Mouse (Mus musculus) heart, adult 11 months (tissue): ENCODE data around the gene Fars2.
"Not testable (repeated sequence)": the region's sequence is repeated elsewhere in the genome, so short reads cannot be mapped to it uniquely, and the experiment has no call there.

Source experiments
- DNase-seq: peaks from one replicate; pipeline ENCODE4 v3.0.0; 2022

The Fars2 gene

DNA sequence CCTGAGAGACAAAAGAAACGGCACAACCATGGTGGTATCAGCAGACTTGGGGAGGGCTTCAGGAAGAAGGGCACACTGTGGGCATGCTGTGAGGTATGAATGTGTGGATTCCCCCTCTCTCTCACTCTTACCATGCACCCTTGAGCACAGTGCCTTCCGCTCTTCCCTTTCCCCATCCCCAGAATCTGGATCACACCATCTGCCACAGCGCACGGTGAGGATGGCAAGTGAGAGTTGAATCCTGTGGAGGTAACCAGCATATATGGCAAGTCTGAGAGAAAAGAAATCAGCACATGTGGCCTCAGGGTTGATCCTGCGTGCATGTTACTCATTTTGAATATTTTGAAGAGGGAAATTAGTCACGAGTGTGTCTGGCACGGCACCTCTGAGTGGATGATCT is 274.7 kb downstream of the Fars2 start:
- no peak for DNase-seq

DNA sequence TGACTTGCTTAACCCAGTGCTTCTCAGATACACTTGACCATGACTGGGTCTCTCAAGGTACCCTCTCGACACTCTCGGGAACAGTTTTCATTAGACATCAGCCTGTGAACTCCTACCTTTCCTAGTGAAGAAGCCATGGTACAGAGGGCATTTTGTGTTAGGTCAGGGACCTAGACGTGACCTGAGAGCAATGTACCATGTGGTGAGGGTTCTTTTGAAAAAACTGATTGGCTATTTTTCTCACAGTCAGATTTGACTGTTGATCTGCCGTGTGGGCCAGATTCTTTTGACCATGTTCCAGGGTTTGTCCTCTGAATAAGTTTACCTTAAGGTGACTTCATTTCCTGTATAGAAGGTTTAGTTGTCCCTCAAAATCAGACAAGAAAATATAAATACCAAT is 275.5 kb downstream of the Fars2 start:
- no peak for DNase-seq

DNA sequence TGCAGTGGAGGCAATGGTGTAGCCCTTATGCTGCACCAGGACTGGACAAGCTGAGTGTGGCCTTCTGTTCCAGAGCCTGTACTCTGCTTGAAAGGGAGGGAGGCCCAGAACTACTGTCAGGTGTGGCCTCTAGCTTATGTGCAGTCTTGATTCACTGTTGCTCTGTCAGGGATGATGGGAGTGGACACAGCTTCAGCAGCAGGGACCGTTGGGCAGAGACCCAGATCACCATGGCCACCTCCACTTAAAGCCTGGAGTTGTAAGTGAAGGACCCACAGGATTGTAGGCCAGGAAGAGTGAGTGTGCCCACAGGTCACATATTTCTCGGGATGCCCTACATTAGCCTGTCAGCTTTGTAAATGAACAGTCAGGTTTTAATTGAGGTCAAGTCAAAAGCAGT is 283.8 kb downstream of the Fars2 start:
- peak; percentile 18 for DNase-seq

DNA sequence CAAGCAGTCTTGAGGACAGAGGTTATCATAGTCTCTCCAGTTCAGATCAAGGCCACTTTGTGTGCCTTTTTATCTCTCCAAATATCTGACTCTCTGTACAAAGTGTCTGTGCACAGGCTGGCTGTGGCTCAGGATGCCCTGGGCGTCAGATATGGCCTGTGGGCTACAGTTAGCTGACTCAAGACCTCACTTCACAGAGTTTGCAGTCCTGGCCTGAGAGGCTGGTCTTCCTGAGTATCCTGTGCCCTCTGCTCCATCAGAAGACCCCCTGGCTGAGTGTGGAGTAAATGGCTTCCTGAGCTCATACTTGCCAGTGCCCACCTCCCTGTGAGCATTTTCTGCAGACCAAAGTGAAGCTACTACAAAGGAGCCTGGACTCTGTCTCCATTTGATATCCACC is 296.1 kb downstream of the Fars2 start:
- DNase-seq: peak; percentile 67

DNA sequence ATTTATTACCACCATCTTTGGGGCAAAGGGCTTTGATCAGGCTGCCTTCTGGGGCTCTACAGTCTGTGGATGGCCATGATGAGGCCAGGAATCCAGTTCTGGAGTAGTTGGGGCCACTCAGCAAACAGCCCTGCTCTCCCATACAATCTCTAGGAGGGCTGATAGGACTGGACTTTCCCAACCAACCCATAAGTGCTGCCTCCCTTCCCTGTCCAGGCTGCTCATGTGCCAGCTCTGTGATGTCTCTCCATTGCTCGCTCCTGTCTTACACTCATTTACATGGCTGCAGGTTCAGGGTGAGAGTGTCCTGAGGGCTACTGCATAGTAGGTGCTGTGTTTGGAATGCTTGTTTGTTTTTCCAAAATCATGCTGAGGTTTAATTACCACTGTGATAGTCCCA is 298.0 kb downstream of the Fars2 start:
- peak; percentile 68 for DNase-seq

DNA sequence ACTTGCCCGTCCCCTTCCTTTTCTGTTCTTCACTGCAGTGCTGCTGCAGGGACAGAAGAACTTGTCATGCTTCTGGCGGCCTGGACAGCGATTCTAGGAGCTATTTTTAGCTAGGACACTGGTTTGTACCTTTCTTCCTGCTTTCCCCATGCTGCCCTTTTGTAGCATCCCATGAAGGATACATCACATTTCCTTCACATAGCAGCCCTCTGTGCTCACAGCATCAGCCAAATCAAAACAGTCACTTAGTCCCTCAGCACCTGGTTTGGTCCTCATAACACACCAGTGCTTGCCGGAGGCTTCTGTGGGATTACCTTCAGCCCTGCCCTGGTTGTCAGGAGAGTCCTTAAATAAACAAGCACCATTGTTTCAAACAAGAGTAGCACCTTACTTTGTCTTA is 299.3 kb downstream of the Fars2 start:
- peak; percentile 54 for DNase-seq

DNA sequence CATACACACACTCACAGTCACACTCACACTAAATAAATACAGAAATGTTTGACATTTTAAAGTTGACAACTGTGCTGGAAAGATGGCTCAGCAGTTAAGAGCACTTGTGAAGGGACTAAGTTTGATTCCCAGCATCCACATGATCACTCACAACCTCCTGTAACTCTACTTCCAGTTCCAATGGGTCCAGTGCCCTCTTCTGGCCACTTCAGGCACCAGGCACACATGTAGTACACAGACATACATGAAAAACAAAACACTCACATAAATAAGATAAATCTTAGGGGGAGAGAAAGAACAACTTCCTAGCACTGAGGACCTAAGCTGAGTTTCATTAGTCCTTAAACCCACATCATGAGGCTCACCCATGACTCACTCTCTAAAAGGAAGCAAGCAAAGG is 302.1 kb downstream of the Fars2 start:
- DNase-seq: peak; percentile 64

DNA sequence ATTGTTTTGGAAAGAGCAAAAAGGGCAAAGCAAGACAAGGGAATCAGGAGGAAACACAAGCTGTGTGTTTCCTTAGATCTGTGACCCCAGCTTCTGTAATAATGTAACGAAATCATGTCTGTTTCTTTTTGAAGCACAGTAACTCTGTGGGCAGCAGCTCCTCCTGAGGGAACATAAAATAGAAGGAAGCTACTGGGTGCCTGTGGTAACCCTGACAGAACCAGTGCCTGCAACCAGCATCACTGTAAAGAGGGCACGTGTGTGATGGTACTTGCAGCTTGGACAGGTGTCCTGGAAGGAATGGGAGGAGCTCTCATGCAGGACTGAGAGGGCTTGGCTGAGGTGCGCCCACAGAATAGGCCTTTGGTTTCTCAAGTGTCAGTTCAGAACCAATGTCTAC is 305.2 kb downstream of the Fars2 start:
- DNase-seq: peak; percentile 56

DNA sequence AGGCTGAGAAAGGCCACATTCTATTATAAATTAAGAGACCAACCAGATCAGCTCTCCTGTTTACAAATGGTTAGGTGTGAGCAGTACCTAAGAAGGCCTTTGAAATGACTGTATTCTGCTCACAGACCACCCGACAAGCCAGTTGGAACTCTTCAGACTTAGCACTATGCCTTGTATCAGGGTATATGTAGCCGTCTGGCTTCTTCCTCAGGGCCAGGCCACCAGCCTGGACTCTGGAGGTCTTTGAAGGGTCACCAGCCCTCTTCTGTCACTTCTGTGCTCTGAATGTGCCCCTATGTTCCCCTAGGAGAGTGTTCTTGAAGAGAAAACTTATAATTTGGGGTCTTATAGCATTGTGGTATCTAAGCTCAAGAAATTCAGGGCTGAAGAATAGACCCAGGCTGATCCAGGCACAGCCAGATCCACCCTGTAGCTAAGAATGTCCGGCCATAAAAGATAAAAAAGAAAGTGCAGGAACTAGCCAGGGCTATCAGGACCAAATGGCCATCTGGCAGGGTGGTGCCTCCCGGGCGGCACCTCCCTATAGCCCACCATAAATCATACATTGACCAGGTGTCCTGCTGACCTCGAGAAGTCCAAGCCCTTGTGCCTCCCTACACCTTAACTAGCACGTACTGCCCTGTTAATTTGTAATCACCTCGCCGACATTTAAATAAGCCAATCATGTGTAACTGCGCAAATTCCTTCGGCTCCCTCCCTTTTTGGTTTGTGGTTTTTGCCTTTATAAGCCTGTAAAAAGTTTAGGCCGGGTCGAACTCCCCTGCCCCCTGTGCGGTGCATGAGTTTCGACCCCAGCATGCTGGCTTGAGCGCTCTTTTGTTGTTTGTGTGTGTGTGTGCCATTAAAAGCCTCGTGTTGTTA is 308.9 kb downstream of the Fars2 start:
- peak; percentile 55 for DNase-seq

DNA sequence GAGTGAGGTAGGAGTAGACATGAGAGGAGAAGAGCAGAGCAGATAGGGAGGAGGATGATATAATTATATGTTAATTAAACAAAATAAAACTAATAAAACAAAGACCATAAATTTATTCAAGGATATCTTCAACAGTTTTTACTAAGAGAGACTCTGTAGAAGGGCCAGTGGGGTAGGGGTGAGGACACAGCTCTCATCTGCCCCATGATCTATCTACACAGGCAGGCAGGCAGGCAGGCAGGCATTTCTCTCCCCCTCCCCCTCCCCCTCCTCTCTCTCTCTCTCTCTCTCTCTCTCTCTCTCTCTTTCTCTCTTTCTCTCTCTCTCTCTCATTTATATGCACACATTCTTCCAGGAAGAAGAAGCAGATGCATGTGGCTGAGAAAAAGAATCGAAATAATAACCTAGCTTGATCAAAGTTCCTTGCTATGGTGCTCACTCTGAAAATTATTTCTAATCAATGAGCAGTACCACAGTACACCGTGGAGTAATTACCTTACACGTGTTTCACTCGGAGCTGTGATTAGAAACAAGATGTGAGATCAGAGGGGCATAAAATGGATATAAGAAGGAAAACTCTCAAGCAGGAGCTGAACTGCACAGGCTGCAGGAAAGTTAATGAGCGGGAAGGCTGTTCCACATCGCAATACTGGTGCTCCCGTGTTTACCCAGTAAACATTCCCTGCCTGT is 312.4 kb downstream of the Fars2 start:
- DNase-seq: peak; percentile 14

DNA sequence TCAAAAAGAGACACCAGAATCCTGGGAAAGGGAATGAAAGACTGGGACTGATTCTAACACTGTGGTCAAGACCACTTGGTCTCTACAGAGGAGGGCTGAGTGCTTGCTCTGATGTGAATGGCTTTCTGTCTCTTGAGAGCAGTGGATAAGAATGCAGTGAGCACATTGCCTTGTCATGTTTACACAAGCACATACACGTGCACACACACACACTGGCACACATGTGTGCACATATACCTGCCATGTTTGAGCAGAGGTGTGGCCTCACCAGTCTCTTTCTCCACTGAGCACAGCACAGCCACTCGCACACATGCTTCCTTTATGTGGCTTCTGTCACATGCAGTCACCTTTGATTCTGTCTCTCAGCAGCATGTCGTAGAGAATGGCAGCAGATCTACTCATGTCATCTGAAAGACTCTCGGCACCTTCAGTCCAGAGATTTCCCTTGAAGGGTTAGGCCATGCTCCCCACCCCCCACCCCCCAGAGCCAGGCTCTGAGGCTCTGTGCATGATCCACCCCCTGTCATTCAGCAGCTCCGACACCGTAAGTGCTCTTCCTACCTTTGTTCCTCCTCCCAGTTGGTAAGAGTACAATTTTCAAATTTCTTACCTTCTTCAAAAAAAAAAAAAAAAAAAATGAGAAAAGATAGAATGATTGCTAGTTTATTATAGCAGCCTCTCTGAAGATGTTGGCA is 313.4 kb downstream of the Fars2 start:
- DNase-seq: no peak

DNA sequence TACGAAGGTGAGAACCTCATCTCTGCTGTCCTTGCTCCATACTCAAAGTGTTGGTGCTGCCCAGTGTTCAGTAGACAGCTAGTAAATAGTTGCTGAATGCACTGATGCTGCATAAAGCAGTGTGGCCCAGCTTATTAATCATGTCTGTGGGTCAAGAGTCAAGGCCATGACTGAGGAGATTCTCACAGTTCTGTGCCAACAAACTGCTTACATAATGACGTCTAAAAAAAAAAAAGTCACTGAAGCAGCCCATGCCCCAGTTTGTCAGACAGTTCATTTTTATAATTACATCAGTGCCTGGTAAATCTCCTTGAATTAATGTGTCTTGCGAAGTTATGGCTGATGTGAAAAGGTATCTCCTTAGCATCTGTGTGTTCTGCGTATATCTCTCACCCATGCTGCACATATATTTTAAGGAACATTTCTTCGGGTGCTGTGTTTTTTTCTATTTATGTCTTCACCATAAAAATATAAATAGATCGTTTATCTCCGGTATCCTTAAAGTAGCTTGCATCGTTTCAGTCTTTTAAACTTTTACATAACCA is 314.8 kb downstream of the Fars2 start:
- DNase-seq: peak; percentile 70

DNA sequence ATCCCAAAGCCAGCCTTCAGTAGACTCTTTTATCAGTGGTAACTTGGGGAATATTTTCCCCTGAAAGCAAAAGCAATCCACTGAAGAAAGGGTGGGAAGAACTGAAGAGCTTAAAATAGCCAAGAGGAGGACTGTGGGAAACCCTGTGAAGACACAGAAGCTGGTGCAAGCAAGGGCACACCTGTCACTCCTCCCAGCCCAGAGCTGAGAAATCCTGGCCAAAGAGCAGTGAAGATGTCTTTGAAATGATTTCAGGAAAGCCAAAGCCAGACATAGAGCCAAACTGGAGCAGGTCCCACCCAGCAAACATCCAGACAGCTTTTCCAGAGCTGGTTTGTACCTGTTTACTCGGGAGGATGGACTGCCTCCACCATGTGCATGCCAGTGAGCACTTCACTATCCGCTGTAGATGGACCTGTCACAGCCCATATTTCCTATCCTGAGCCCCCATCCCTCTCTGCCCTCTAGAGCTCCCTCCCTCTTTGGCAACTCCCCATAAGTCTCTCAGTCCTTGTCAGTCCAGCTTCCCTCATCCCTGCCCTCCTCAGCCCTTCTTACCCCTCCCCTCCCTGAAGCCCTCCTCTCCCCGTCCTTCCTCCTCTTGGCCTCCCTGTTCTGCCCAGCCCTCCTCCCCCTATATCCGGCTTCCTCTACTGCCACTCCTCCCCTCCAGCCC is 327.7 kb downstream of the Fars2 start:
- DNase-seq: no peak

DNA sequence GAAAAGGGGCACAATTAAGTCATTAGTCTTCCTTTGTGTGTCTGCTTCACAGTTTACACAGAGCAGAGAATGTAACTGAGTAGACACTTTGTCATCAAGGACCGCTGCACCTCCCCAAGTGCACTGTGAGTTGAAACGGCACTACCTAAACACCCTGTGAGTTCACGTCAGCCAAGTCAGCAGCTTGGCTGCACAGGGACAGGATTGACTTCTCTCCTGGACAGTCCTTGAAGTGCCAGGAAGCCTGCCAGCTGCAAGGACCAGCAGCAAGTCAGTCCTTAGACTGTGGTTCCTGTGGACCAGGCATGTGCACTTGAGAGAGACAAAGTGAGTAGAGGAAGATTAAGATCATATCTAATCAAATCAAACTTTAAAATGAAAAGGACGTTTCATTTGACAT is 330.7 kb downstream of the Fars2 start:
- no peak for DNase-seq

DNA sequence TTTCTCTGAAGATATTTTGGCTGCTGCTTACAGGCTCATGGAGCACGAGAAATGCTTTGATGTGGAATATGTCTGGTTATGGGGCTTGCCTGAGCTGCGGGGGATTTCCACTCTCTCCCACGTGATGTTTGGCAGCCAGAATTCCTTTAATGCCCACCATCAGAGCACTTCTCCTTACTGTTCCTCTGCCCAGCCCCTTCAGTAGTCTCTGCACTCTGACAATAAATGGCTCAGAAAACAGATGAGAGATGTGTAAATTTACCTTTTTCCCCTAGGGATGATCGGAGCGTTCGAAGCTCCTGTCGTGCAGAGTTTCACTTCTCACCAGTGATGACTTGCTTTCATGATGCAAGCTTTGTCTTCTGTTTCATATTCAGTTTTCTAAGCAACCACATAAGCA is 331.4 kb downstream of the Fars2 start:
- no peak for DNase-seq

DNA sequence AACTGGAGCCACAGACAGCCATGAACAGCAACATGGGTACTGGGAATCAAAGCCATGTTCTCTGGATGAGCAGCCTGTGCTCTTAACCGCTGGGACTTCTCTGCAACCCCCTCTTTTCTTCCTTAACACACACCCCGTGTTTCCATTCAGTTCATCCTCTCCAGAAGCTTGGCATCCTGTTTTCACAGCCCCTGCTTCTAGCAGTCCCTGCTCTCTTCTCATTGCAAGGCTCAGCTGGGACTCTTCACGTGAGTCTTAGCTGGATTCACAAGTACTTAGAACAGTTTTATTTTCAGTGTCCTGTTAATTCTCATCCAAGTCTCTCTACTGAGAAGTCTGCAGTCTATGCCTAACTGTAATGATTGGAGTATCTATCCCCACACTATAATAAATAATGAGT is 334.2 kb downstream of the Fars2 start:
- no peak for DNase-seq

DNA sequence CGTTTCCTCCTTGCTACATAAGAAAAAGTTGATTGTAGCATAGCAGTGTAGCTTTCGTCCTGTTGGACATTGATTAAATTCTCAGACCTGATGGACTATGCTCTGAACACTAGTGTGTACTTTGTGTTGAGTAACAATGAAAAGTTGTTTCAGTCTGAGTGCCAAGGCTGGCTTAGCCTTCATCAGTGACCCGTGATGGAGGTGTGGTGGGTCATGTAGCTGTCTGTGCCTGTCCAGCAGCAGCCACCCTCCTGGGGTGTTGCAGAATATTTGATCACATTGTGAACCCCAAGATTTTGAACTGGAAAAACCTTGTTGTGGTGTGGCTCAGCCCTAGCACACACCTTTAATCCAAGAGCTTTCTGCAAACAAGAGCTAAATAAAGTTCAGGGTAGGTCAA is 343.3 kb downstream of the Fars2 start:
- peak; percentile 67 for DNase-seq

DNA sequence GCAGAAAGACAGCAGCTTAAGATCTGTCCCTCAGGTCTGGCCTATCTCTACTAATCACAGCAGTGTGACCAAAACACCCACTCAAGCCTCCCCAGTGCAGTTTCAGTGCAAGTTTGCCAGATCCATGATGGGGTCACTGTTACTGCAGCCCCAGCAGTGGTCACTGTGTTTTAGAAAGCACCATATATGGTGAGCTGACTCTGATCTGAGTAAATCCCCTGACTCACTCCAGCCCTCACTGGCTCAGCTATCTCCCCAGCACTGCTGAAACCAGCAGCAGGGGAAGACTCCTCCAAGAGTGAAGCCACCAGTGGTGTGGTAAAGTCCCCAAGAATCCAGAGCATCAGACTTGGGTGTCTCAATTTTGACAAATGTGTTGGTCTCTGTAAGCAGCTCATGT is 346.5 kb downstream of the Fars2 start:
- DNase-seq: peak; percentile 61

DNA sequence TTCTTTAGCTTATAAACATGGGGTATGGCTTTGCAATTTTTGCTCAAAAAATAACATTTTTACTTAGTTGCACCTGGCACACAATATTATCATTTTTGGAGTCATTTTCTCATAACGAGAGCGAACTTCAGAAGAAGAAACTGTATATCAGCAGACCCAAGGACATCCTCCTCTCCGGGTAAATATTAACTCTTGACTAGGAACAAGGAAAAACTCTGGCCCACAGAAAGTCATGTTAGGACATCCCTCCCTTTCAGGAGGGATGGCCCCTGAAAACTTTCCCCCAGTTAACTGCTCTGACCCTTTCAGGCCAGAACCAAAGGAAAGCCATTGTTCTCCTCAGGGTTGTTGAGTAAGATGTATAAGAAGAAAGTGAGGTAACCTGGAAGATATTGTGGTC is 348.9 kb downstream of the Fars2 start:
- not testable (repeated sequence) for DNase-seq

DNA sequence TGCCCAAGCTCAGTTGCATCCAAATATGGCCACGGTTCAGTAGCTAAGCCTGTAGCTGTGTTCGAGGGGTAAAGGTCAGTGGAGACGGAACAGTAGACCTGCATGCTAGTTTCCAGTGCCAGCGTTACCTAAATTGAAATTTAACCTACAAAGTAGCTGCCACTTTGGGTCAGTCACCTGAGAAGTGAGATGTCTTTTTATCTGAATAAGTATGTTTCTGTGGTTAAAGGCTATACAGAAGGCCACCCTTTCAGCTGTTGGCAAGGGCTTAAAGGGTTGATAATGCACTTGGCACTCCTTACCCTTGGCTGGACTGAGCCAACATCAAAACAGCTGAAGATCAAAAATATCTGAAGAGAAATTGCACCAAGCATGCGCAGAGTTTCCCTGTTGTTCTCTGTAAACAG is 349.3 kb downstream of the Fars2 start:
- DNase-seq: peak; percentile 54

DNA sequence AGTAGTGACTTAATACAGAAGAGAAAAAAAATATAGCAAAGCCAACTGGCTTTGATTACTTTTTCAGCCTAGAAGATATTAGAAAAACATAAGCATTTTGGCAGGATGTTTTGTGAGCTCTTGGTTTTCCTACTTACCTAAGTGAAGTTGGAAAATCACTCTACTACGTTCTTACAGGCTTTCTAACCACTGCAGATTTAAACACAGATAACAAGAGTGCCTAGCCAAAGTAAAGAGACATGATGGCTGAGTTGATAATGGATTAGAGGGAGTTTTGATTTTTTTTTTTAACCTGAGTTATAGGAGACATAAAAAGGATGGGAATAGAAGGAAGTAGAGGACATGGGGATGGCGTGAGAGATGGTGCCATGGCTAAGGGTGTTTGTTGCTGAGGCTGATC is 350.6 kb downstream of the Fars2 start:
- no peak for DNase-seq

DNA sequence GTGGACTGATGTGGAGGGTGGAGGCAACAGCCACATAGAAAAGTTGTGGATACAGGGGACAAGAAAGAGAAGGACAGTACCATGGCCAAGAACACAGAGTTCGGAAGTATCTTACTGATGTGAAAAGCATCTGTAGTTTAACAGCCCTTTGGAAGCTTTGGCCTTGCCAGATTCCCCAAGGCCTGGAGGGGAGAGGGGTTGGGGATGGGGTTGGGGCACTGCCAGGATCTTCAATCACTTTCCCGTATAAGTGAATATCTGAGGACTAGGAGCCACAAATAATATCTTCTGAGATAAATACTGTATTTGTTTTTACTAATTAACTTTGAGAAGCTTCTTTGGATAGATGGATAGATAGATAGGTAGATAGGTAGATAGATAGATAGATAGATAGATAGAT is 351.8 kb downstream of the Fars2 start:
- DNase-seq: peak; percentile 84
